Mouse (Mus musculus) liver, embryonic 14.5 days (tissue): Measurements from ENCODE around the gene Ociad1.

Experiments
- CTCF ChIP-seq: IDR thresholded peaks from 2 replicates; pipeline ENCODE4 v1.5.1; 2016; ENCODE audit warnings: antibody characterized with exemption, low read depth, control low read depth
- EP300 ChIP-seq: IDR thresholded peaks from 2 replicates; pipeline ENCODE4 v1.6.1; 2016; ENCODE audit warnings: antibody characterized with exemption, low read depth

- TF ChIP-seq CTCF (no peak), EP300 (no peak)
Observed at GRCm38 (mm10) chr5:73270612-73271011, 22.0 kb upstream of the Ociad1 start.
